Mouse (Mus musculus) CH12.LX (cell line): Measurements from ENCODE around the gene Ankra2.
A peak's percentile ranks its signal among the peaks of the same experiment; 100 is the strongest.

Experiments
- CTCF ChIP-seq, 2 experiments: IDR thresholded peaks in 1 of 2; conservative IDR thresholded peaks in 1 of 2; 2 replicates each; pipeline ENCODE4 v1.5.1; 2011 to 2012; ENCODE audit warnings: low read depth in 2 of 2, low read length in 2 of 2, improper control_type of control experiment in 1 of 2, inconsistent platforms in 1 of 2, mild to moderate bottlenecking in 1 of 2, moderate library complexity in 1 of 2
- E2F4 ChIP-seq: IDR thresholded peaks from 2 replicates; pipeline ENCODE4 v1.6.1; 2011; ENCODE audit warnings: low read depth, low read length, improper control_type of control experiment; ENCODE audit not compliant: insufficient replicate concordance
- EP300 ChIP-seq: IDR thresholded peaks from 2 replicates; pipeline ENCODE4 v1.6.1; 2011; ENCODE audit warnings: low read length, improper control_type of control experiment
- IRF4 ChIP-seq: IDR thresholded peaks from 2 replicates; pipeline ENCODE4 v1.6.1; 2014; ENCODE audit warnings: low read depth, mild to moderate bottlenecking, inconsistent platforms, low read length, improper control_type of control experiment
- MAFK ChIP-seq: IDR thresholded peaks from 2 replicates; pipeline ENCODE4 v1.6.1; 2011; ENCODE audit warnings: low read length, improper control_type of control experiment; ENCODE audit not compliant: insufficient replicate concordance
- NRF1 ChIP-seq: IDR thresholded peaks from 2 replicates; pipeline ENCODE4 v1.6.1; 2014; ENCODE audit warnings: low read depth, mild to moderate bottlenecking, inconsistent platforms, low read length, improper control_type of control experiment, moderate library complexity
- POLR2A ChIP-seq: IDR thresholded peaks from 2 replicates; pipeline ENCODE4 v1.6.1; 2011; ENCODE audit warnings: low read depth, mild to moderate bottlenecking, improper control_type of control experiment, low read length
- POLR2AphosphoS2 ChIP-seq: IDR thresholded peaks from 2 replicates; pipeline ENCODE4 v1.6.1; 2011; ENCODE audit warnings: low read depth, low read length, improper control_type of control experiment
- TCF12 ChIP-seq: IDR thresholded peaks from 2 replicates; pipeline ENCODE4 v1.6.1; 2014; ENCODE audit warnings: low read depth, mild to moderate bottlenecking, inconsistent platforms, low read length, improper control_type of control experiment
- USF1 ChIP-seq: IDR thresholded peaks from 2 replicates; pipeline ENCODE4 v1.6.1; 2014; ENCODE audit warnings: low read depth, mild to moderate bottlenecking, inconsistent platforms, low read length, improper control_type of control experiment
- ZC3H11A ChIP-seq: IDR thresholded peaks from 2 replicates; pipeline ENCODE4 v1.6.1; 2012; ENCODE audit warnings: low read depth, mild to moderate bottlenecking, inconsistent platforms, low read length, improper control_type of control experiment

- TF ChIP-seq NRF1, result no peak
- 0 out of 2 replicates have a peak, but pooled peaks have one; percentile 41 for TF ChIP-seq POLR2AphosphoS2
- TF ChIP-seq EP300, result no peak
- TF ChIP-seq CTCF (conservative IDR thresholded peaks at IDR 0.05 in 1 of 2, IDR thresholded peaks at IDR 0.05 in 1 of 2; ENCODE audit: low read depth in 2 of 2, low read length in 2 of 2), result no peak
- TF ChIP-seq POLR2A, result no peak
- TF ChIP-seq ZC3H11A, result no peak
- no peak for TF ChIP-seq TCF12
- TF ChIP-seq E2F4, result no peak
- TF ChIP-seq USF1, result no peak
- TF ChIP-seq MAFK, result no peak
- no peak for TF ChIP-seq IRF4
Observed at GRCm38 (mm10) chr13:98315124-98315523, 52.2 kb downstream of the Ankra2 start.
